Mouse (Mus musculus): Measurements from ENCODE around the gene Pak6. TPM values are rescaled to one million over a fixed set of nuclear protein-coding genes. Genes with fewer than 3 reads are reported as not detected.

The Pak6 gene
- total RNA-seq, 1 experiment from 2014 or later, result not detected

GRCm38 (mm10) chr2:118686693-118687092, 23.6 kb downstream of the Pak6 start:
- ATAC-seq (replicated peaks in 1 of 2; ENCODE audit: insufficient read depth in 1 of 2, low FRiP score in 2 of 2, low TSS enrichment in 1 of 2, low read depth in 1 of 2, poor library complexity in 2 of 2, severe bottlenecking in 2 of 2), result no peak

- no peak for ATAC-seq (replicated peaks in 1 of 2; ENCODE audit: insufficient read depth in 1 of 2, low FRiP score in 2 of 2, low TSS enrichment in 1 of 2, low read depth in 1 of 2, poor library complexity in 2 of 2, severe bottlenecking in 2 of 2)
These were observed 24.7 kb downstream of the Pak6 start for GRCm38 (mm10) chr2:118687791-118688190.

- ATAC-seq (replicated peaks in 1 of 2; ENCODE audit: insufficient read depth in 1 of 2, low FRiP score in 2 of 2, low TSS enrichment in 1 of 2, low read depth in 1 of 2, poor library complexity in 2 of 2, severe bottlenecking in 2 of 2), result no peak
These were observed 26.8 kb downstream of the Pak6 start for GRCm38 (mm10) chr2:118689875-118690274.

- ATAC-seq (replicated peaks in 1 of 2; ENCODE audit: insufficient read depth in 1 of 2, low FRiP score in 2 of 2, low TSS enrichment in 1 of 2, low read depth in 1 of 2, poor library complexity in 2 of 2, severe bottlenecking in 2 of 2), result no peak
These were observed 30.4 kb downstream of the Pak6 start for GRCm38 (mm10) chr2:118693370-118693966.

GRCm38 (mm10) chr2:118695677-118696232, 32.7 kb downstream of the Pak6 start:
- peak; percentile 19 to 33; a peak in 1 of 4 replicates for ATAC-seq (replicated peaks in 1 of 2; ENCODE audit: insufficient read depth in 1 of 2, low FRiP score in 2 of 2, low TSS enrichment in 1 of 2, low read depth in 1 of 2, poor library complexity in 2 of 2, severe bottlenecking in 2 of 2)

- ATAC-seq (replicated peaks in 1 of 2; ENCODE audit: insufficient read depth in 1 of 2, low FRiP score in 2 of 2, low TSS enrichment in 1 of 2, low read depth in 1 of 2, poor library complexity in 2 of 2, severe bottlenecking in 2 of 2), result peak; percentile 31 to 35; a peak in 3 of 4 replicates
These were observed 33.6 kb downstream of the Pak6 start for GRCm38 (mm10) chr2:118696451-118697308.

- ATAC-seq (replicated peaks in 1 of 2; ENCODE audit: insufficient read depth in 1 of 2, low FRiP score in 2 of 2, low TSS enrichment in 1 of 2, low read depth in 1 of 2, poor library complexity in 2 of 2, severe bottlenecking in 2 of 2), result no peak
These were observed 34.3 kb downstream of the Pak6 start for GRCm38 (mm10) chr2:118697311-118697877.

- ATAC-seq (replicated peaks in 1 of 2; ENCODE audit: insufficient read depth in 1 of 2, low FRiP score in 2 of 2, low TSS enrichment in 1 of 2, low read depth in 1 of 2, poor library complexity in 2 of 2, severe bottlenecking in 2 of 2), result no peak
These were observed 34.9 kb downstream of the Pak6 start for GRCm38 (mm10) chr2:118697955-118698354.

GRCm38 (mm10) chr2:118700179-118701062, 37.3 kb downstream of the Pak6 start:
- peak; percentile 43 to 61; a peak in 3 of 4 replicates for ATAC-seq (replicated peaks in 1 of 2; ENCODE audit: insufficient read depth in 1 of 2, low FRiP score in 2 of 2, low TSS enrichment in 1 of 2, low read depth in 1 of 2, poor library complexity in 2 of 2, severe bottlenecking in 2 of 2)

GRCm38 (mm10) chr2:118701161-118701560, 38.1 kb downstream of the Pak6 start:
- ATAC-seq (replicated peaks in 1 of 2; ENCODE audit: insufficient read depth in 1 of 2, low FRiP score in 2 of 2, low TSS enrichment in 1 of 2, low read depth in 1 of 2, poor library complexity in 2 of 2, severe bottlenecking in 2 of 2), result no peak

GRCm38 (mm10) chr2:118701971-118702882, 39.1 kb downstream of the Pak6 start:
- no peak for ATAC-seq (replicated peaks in 1 of 2; ENCODE audit: insufficient read depth in 1 of 2, low FRiP score in 2 of 2, low TSS enrichment in 1 of 2, low read depth in 1 of 2, poor library complexity in 2 of 2, severe bottlenecking in 2 of 2)

- ATAC-seq (replicated peaks in 1 of 2; ENCODE audit: insufficient read depth in 1 of 2, low FRiP score in 2 of 2, low TSS enrichment in 1 of 2, low read depth in 1 of 2, poor library complexity in 2 of 2, severe bottlenecking in 2 of 2), result no peak
These were observed 40.0 kb downstream of the Pak6 start for GRCm38 (mm10) chr2:118702883-118703761.

GRCm38 (mm10) chr2:118703913-118704730, 41.0 kb downstream of the Pak6 start, which contains the start of gene Ankrd63:
Ankrd63 (minus strand) TSS chr2:118703963.
- no peak for ATAC-seq (replicated peaks in 1 of 2; ENCODE audit: insufficient read depth in 1 of 2, low FRiP score in 2 of 2, low TSS enrichment in 1 of 2, low read depth in 1 of 2, poor library complexity in 2 of 2, severe bottlenecking in 2 of 2)

GRCm38 (mm10) chr2:118706436-118706835, 43.3 kb downstream of the Pak6 start:
- peak; percentile 29 to 68; a peak in 3 of 4 replicates for ATAC-seq (replicated peaks in 1 of 2; ENCODE audit: insufficient read depth in 1 of 2, low FRiP score in 2 of 2, low TSS enrichment in 1 of 2, low read depth in 1 of 2, poor library complexity in 2 of 2, severe bottlenecking in 2 of 2)

GRCm38 (mm10) chr2:118708472-118708871, 45.4 kb downstream of the Pak6 start:
- no peak for ATAC-seq (replicated peaks in 1 of 2; ENCODE audit: insufficient read depth in 1 of 2, low FRiP score in 2 of 2, low TSS enrichment in 1 of 2, low read depth in 1 of 2, poor library complexity in 2 of 2, severe bottlenecking in 2 of 2)
